Mouse (Mus musculus): ENCODE measurements at regions not wholly inside any gene's neighbourhood (a gene's known extent, or its start where the extent isn't known, plus 50 kb on each side); places are given as distances from the start of the nearest gene placed in this dataset.

GRCm38 (mm10) chr9:61682744-61683259, 231.5 kb downstream of the Rplp1 start:
- no peak for TF ChIP-seq CTCF (IDR thresholded peaks at IDR 0.05; ENCODE audit: low read depth)
- TF ChIP-seq EP300 (optimal IDR thresholded peaks at IDR 0.05): no peak

Measured in stomach, postnatal 0 days (tissue).